Mouse (Mus musculus) brain, adult 2 months (tissue): Measurements from ENCODE around the gene Prc1.

ENCODE experiments used
- DNase-seq: peaks from one replicate; pipeline ENCODE4 v3.0.0; 2011; ENCODE audit warnings: low read depth, low spot score

Gene Prc1

GRCm38 (mm10) chr7:80331433-80331832 is 37.2 kb downstream of the Prc1 start:
- DNase-seq, result no peak

GRCm38 (mm10) chr7:80334848-80335247 is 40.6 kb downstream of the Prc1 start:
- no peak for DNase-seq

GRCm38 (mm10) chr7:80336932-80337331 is 42.7 kb downstream of the Prc1 start:
- DNase-seq, result no peak

GRCm38 (mm10) chr7:80339371-80339770 is 45.1 kb downstream of the Prc1 start:
- peak; percentile 58 for DNase-seq

- DNase-seq, result peak; percentile 99
These were observed 45.8 kb downstream of the Prc1 start for GRCm38 (mm10) chr7:80339793-80340628.

GRCm38 (mm10) chr7:80340793-80341192 is 46.5 kb downstream of the Prc1 start, which contains the start of gene Unc45a:
Gene Unc45a, minus strand, starts transcription at chr7:80341005.
- DNase-seq, result peak; percentile 92

- no peak for DNase-seq
These were observed 47.5 kb downstream of the Prc1 start for GRCm38 (mm10) chr7:80341793-80342192.

- DNase-seq, result peak; percentile 98
These were observed 48.6 kb downstream of the Prc1 start, which contains the start of gene Hddc3 for GRCm38 (mm10) chr7:80342858-80343257. Gene Hddc3, plus strand, starts transcription at chr7:80343104.

GRCm38 (mm10) chr7:80343270-80344018 is 49.2 kb downstream of the Prc1 start:
- DNase-seq, result no peak

GRCm38 (mm10) chr7:80346173-80346572 is 51.9 kb downstream of the Prc1 start:
- no peak for DNase-seq

GRCm38 (mm10) chr7:80346830-80347229 is 52.6 kb downstream of the Prc1 start:
- no peak for DNase-seq

- DNase-seq, result no peak
These were observed 53.7 kb downstream of the Prc1 start for GRCm38 (mm10) chr7:80347670-80348586.

- DNase-seq, result no peak
These were observed 56.6 kb downstream of the Prc1 start for GRCm38 (mm10) chr7:80350808-80351207.

GRCm38 (mm10) chr7:80352920-80353319 is 58.7 kb downstream of the Prc1 start:
- no peak for DNase-seq

- DNase-seq, result no peak
These were observed 62.1 kb downstream of the Prc1 start for GRCm38 (mm10) chr7:80356351-80356750.

GRCm38 (mm10) chr7:80357156-80357555 is 62.9 kb downstream of the Prc1 start:
- peak; percentile 90 for DNase-seq

- DNase-seq, result peak; percentile 29
These were observed 63.8 kb downstream of the Prc1 start for GRCm38 (mm10) chr7:80358039-80358438.

- no peak for DNase-seq
These were observed 66.2 kb downstream of the Prc1 start for GRCm38 (mm10) chr7:80360435-80360834.

- DNase-seq, result no peak
These were observed 71.5 kb downstream of the Prc1 start for GRCm38 (mm10) chr7:80365759-80366158.
